Mouse (Mus musculus): Measurements from ENCODE around the gene Jph4. TPM values are rescaled to one million over a fixed set of nuclear protein-coding genes. Genes with fewer than 3 reads are reported as not detected.

Gene Jph4
- polyA plus RNA-seq, 2 experiments: 0.04 TPM; not detected in 1

- TF ChIP-seq CTCF (IDR thresholded peaks at IDR 0.05; ENCODE audit: low read depth): peak; percentile 66
- TF ChIP-seq EP300 (IDR thresholded peaks at IDR 0.05; ENCODE audit: low read depth): no peak
- Histone ChIP-seq H3K4me1 (replicated peaks; ENCODE audit: control insufficient read depth in 2 of 2, insufficient read depth in 2 of 2, low read length in 1 of 2) (no peaks in the 10 kb centered on the region), H3K27ac (no peak overlapping the region), H3K4me3 (ENCODE audit: insufficient read depth in 1 of 2, low read depth in 2 of 2, low read length in 2 of 2) (no peak overlapping the region), H3K9ac (replicated peaks) (no peak overlapping the region), H3K9me3 (ENCODE audit: control insufficient read depth, low read length) (no peaks in the 10 kb centered on the region), H3K27me3 (ENCODE audit: control insufficient read depth, insufficient read depth, low read length) (peaks cover 64% of the 10 kb centered on the region), H3K4me2 (ENCODE audit: low read depth) (no peak overlapping the region), H3K36me3 (replicated peaks; ENCODE audit: control insufficient read depth, insufficient read depth, low read depth) (no peaks in the 10 kb centered on the region)
- DNase-seq (ENCODE audit: low read depth in 3 of 3, low spot score in 3 of 3): no peak
- no peak for ATAC-seq (ENCODE audit: insufficient read depth)
- 7% methylated on average over 26 of the region's 26 CpGs for WGBS (ENCODE audit: insufficient replicate concordance)
Measured at GRCm38 (mm10) chr14:55113975-55114645, 2.6 kb downstream of the Jph4 start.

- H3K4me3 ChIP-seq (ENCODE audit: insufficient read depth in 1 of 2, low read depth in 2 of 2, low read length in 2 of 2): no peak overlapping the region
- no peak for ATAC-seq (ENCODE audit: insufficient read depth)
- H3K27me3 ChIP-seq (ENCODE audit: control insufficient read depth, insufficient read depth, low read length): peaks cover 65% of the 10 kb centered on the region
- H3K4me1 ChIP-seq (replicated peaks; ENCODE audit: control insufficient read depth in 2 of 2, insufficient read depth in 2 of 2, low read length in 1 of 2): no peaks in the 10 kb centered on the region
- no peak overlapping the region for H3K9ac ChIP-seq (replicated peaks)
- no peaks in the 10 kb centered on the region for H3K9me3 ChIP-seq (ENCODE audit: control insufficient read depth, low read length)
- 59% methylated on average over 50 of the region's 51 CpGs for WGBS (ENCODE audit: insufficient replicate concordance)
- no peak for TF ChIP-seq EP300 (IDR thresholded peaks at IDR 0.05; ENCODE audit: low read depth)
- no peak for TF ChIP-seq CTCF (IDR thresholded peaks at IDR 0.05; ENCODE audit: low read depth)
- DNase-seq (ENCODE audit: low read depth in 3 of 3, low spot score in 3 of 3): no peak
- H3K4me2 ChIP-seq (ENCODE audit: low read depth): no peak overlapping the region
- H3K36me3 ChIP-seq (replicated peaks; ENCODE audit: control insufficient read depth, insufficient read depth, low read depth): no peaks in the 10 kb centered on the region
- H3K27ac ChIP-seq: no peak overlapping the region
Measured at GRCm38 (mm10) chr14:55113351-55113974, 3.3 kb downstream of the Jph4 start.

- Histone ChIP-seq H3K4me2 (ENCODE audit: low read depth) (no peak overlapping the region), H3K4me1 (replicated peaks; ENCODE audit: control insufficient read depth in 2 of 2, insufficient read depth in 2 of 2, low read length in 1 of 2) (peaks cover 2 to 3% of the 10 kb centered on the region in 2 experiments; a peak in 2 of 4 replicates), H3K9ac (replicated peaks) (no peak overlapping the region), H3K9me3 (ENCODE audit: control insufficient read depth, low read length) (no peaks in the 10 kb centered on the region), H3K27me3 (ENCODE audit: control insufficient read depth, insufficient read depth, low read length) (peaks cover 56% of the 10 kb centered on the region), H3K4me3 (ENCODE audit: insufficient read depth in 1 of 2, low read depth in 2 of 2, low read length in 2 of 2) (no peak overlapping the region), H3K36me3 (replicated peaks; ENCODE audit: control insufficient read depth, insufficient read depth, low read depth) (no peaks in the 10 kb centered on the region), H3K27ac (no peak overlapping the region)
- ATAC-seq (ENCODE audit: insufficient read depth) (no peak), DNase-seq (ENCODE audit: low read depth in 3 of 3, low spot score in 3 of 3) (no peak)
- 44% methylated on average over 2 of the region's 2 CpGs for WGBS (ENCODE audit: insufficient replicate concordance)
- TF ChIP-seq CTCF (IDR thresholded peaks at IDR 0.05; ENCODE audit: low read depth) (no peak), EP300 (IDR thresholded peaks at IDR 0.05; ENCODE audit: low read depth) (no peak)
Measured at GRCm38 (mm10) chr14:55111720-55112119, 5.0 kb downstream of the Jph4 start.

- ATAC-seq (ENCODE audit: insufficient read depth) (no peak), DNase-seq (ENCODE audit: low read depth in 3 of 3, low spot score in 3 of 3) (no peak)
- Histone ChIP-seq H3K4me1 (replicated peaks; ENCODE audit: control insufficient read depth in 2 of 2, insufficient read depth in 2 of 2, low read length in 1 of 2) (peaks cover 6 to 7% of the 10 kb centered on the region in 2 experiments; a peak in 3 of 4 replicates), H3K27me3 (ENCODE audit: control insufficient read depth, insufficient read depth, low read length) (peaks cover 39% of the 10 kb centered on the region), H3K27ac (no peak overlapping the region), H3K4me2 (ENCODE audit: low read depth) (no peak overlapping the region), H3K4me3 (ENCODE audit: insufficient read depth in 1 of 2, low read depth in 2 of 2, low read length in 2 of 2) (no peak overlapping the region), H3K9me3 (ENCODE audit: control insufficient read depth, low read length) (no peaks in the 10 kb centered on the region), H3K36me3 (replicated peaks; ENCODE audit: control insufficient read depth, insufficient read depth, low read depth) (no peaks in the 10 kb centered on the region), H3K9ac (replicated peaks) (no peak overlapping the region)
- WGBS (ENCODE audit: insufficient replicate concordance): 20% methylated on average over 9 of the region's 9 CpGs
- TF ChIP-seq CTCF (IDR thresholded peaks at IDR 0.05; ENCODE audit: low read depth) (no peak), EP300 (IDR thresholded peaks at IDR 0.05; ENCODE audit: low read depth) (no peak)
Measured at GRCm38 (mm10) chr14:55110076-55110475, 6.7 kb downstream of the Jph4 start.

GRCm38 (mm10) chr14:55109048-55109873 is 7.5 kb downstream of the Jph4 start:
- Histone ChIP-seq H3K9me3 (ENCODE audit: control insufficient read depth, low read length) (no peaks in the 10 kb centered on the region), H3K27ac (no peak overlapping the region), H3K4me1 (replicated peaks; ENCODE audit: control insufficient read depth in 2 of 2, insufficient read depth in 2 of 2, low read length in 1 of 2) (peaks cover 6 to 7% of the 10 kb centered on the region in 2 experiments; a peak in 3 of 4 replicates), H3K9ac (replicated peaks) (no peak overlapping the region), H3K4me3 (ENCODE audit: insufficient read depth in 1 of 2, low read depth in 2 of 2, low read length in 2 of 2) (no peak overlapping the region), H3K4me2 (ENCODE audit: low read depth) (no peak overlapping the region), H3K27me3 (ENCODE audit: control insufficient read depth, insufficient read depth, low read length) (peaks cover 31% of the 10 kb centered on the region), H3K36me3 (replicated peaks; ENCODE audit: control insufficient read depth, insufficient read depth, low read depth) (no peaks in the 10 kb centered on the region)
- 16% methylated on average over 21 of the region's 21 CpGs for WGBS (ENCODE audit: insufficient replicate concordance)
- ATAC-seq (ENCODE audit: insufficient read depth) (no peak), DNase-seq (ENCODE audit: low read depth in 3 of 3, low spot score in 3 of 3) (no peak)
- TF ChIP-seq CTCF (IDR thresholded peaks at IDR 0.05; ENCODE audit: low read depth): no peak
- TF ChIP-seq EP300 (IDR thresholded peaks at IDR 0.05; ENCODE audit: low read depth): no peak
